12 mouse cellular contexts compared by ENCODE assay signal in the genomic region with DNA sequence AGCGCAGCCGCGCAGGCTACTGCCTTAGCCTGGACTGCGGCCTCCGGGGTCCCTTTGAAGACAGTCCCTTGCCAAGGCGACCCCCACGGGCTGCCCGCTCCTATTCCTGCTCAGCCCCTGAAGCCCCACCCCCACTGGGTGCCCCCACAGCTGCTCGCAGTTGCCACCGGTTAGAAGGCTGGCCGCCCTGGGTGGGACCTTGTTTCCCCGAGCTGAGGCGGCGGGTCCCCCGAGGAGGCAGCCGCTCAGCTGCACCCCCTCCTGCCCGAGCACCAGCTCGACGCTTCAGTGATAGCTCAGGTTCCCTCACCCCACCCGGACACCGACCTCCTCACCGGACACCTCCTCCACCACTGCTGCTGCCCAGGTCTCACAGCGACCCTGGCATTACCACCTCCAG. TPM values are rescaled to one million over a fixed set of nuclear protein-coding genes. Genes with fewer than 3 reads are reported as not detected.
A peak's percentile ranks its signal among the peaks of the same experiment; 100 is the strongest.
DNase-seq lines count a peak whose midpoint lies in the region; ATAC-seq and TF ChIP-seq lines count a peak whose summit lies in the region.
"Had no signal": no experiment of that assay in that cellular context is flagged by ENCODE, and none has a peak within 500 bp of the region (broad histone marks: within the 10 kb centered on the region; RNA-seq: fewer than 3 reads in every experiment).

No protein-coding gene starts in this region.

- H3K36me3 ChIP-seq in forebrain, embryonic 10.5 days (replicated peaks), result peaks cover 19% of the 10 kb centered on the region
- peaks cover 22% of the 10 kb centered on the region for H3K36me3 ChIP-seq in forebrain, postnatal 0 days (ENCODE audit: insufficient read depth)
- H3K36me3 ChIP-seq in kidney, postnatal 0 days (ENCODE audit: insufficient read depth, low read length), result no peaks in the 10 kb centered on the region
- H3K36me3 ChIP-seq in kidney, adult 2 months (ENCODE audit: control insufficient read depth, insufficient read depth, low read length), result no peaks in the 10 kb centered on the region
- H3K36me3 ChIP-seq in limb, embryonic 13.5 days, result peaks cover 31% of the 10 kb centered on the region
- 0 out of 2 replicates have a peak, but pooled peaks cover 4% of the 10 kb centered on the region for H3K36me3 ChIP-seq in intestine, embryonic 15.5 days

- H3K4me1 ChIP-seq in forebrain, embryonic 10.5 days, result peaks cover 65% of the 10 kb centered on the region
- peaks cover 15% of the 10 kb centered on the region; the same call in 1 of the 2 replicates for H3K4me1 ChIP-seq in forebrain, postnatal 0 days (ENCODE audit: insufficient read depth)
- peaks cover 20% of the 10 kb centered on the region; the same call in 1 of the 2 replicates for H3K4me1 ChIP-seq in kidney, postnatal 0 days (replicated peaks; ENCODE audit: insufficient read depth, low read length)
- H3K4me1 ChIP-seq in kidney, adult 2 months (ENCODE audit: control insufficient read depth, insufficient read depth, low read length), result no peaks in the 10 kb centered on the region
- H3K4me1 ChIP-seq in limb, embryonic 13.5 days, result peaks cover 25% of the 10 kb centered on the region
- H3K4me1 ChIP-seq in intestine, embryonic 15.5 days (replicated peaks), result peaks cover 31% of the 10 kb centered on the region

- ATAC-seq in forebrain, postnatal 0 days, result no peak
- no peak for ATAC-seq in kidney, postnatal 0 days (replicated peaks; ENCODE audit: low FRiP score, low read depth)
- no peak for ATAC-seq in limb, embryonic 13.5 days (ENCODE audit: low FRiP score, low read depth)
- no peak for ATAC-seq in intestine, embryonic 15.5 days
- ATAC-seq: lung, postnatal 0 days had no signal

- no peak for DNase-seq in forebrain, embryonic 10.5 days (ENCODE audit: extremely low spot score, low spot score)
- no peak for DNase-seq in forebrain, postnatal 0 days
- DNase-seq in kidney, postnatal 0 days (ENCODE audit: low spot score), result no peak
- DNase-seq in kidney, adult 2 months, result no peak
- DNase-seq in B cell, adult 2 months, result peak; percentile 28 to 33
- no peak for DNase-seq in retina, embryonic 14.5 days (ENCODE audit: low spot score)
- DNase-seq: cerebellum, postnatal 10 days had no signal

- peaks cover 24% of the 10 kb centered on the region for H3K27me3 ChIP-seq in forebrain, embryonic 10.5 days (ENCODE audit: poor library complexity, severe bottlenecking)
- no peaks in the 10 kb centered on the region for H3K27me3 ChIP-seq in forebrain, postnatal 0 days (ENCODE audit: insufficient read depth, low read length)
- no peaks in the 10 kb centered on the region for H3K27me3 ChIP-seq in kidney, postnatal 0 days (ENCODE audit: insufficient read depth, low read length)
- no peaks in the 10 kb centered on the region for H3K27me3 ChIP-seq in kidney, adult 2 months (replicated peaks; ENCODE audit: control insufficient read depth, insufficient read depth, low read length)
- H3K27me3 ChIP-seq in limb, embryonic 13.5 days, result no peaks in the 10 kb centered on the region
- no peaks in the 10 kb centered on the region for H3K27me3 ChIP-seq in intestine, embryonic 15.5 days (replicated peaks)
- H3K27me3 ChIP-seq: hindbrain, embryonic 15.5 days had no signal

- H3K27ac ChIP-seq in forebrain, embryonic 10.5 days, result peak overlapping the region; percentile 65
- no peak overlapping the region for H3K27ac ChIP-seq in forebrain, postnatal 0 days (ENCODE audit: low read depth, low read length)
- H3K27ac ChIP-seq in kidney, postnatal 0 days, result no peak overlapping the region
- H3K27ac ChIP-seq in kidney, adult 2 months (ENCODE audit: insufficient read depth, low read depth, low read length), result no peak overlapping the region
- H3K27ac ChIP-seq in limb, embryonic 13.5 days, result no peak overlapping the region
- H3K27ac ChIP-seq in intestine, embryonic 15.5 days, result no peak overlapping the region
- H3K27ac ChIP-seq: hindbrain, embryonic 15.5 days had no signal

- H3K4me3 ChIP-seq in forebrain, embryonic 10.5 days, result peak overlapping the region; percentile 30; the same call in 1 of the 2 replicates
- H3K4me3 ChIP-seq in forebrain, postnatal 0 days (ENCODE audit: low read depth, low read length), result no peak overlapping the region
- no peak overlapping the region for H3K4me3 ChIP-seq in kidney, postnatal 0 days (replicated peaks; ENCODE audit: low read depth, low read length)
- no peak overlapping the region for H3K4me3 ChIP-seq in kidney, adult 2 months (ENCODE audit: insufficient read depth, low read depth, low read length)
- H3K4me3 ChIP-seq in limb, embryonic 13.5 days, result no peak overlapping the region
- no peak overlapping the region for H3K4me3 ChIP-seq in intestine, embryonic 15.5 days (replicated peaks)
- H3K4me3 ChIP-seq: hindbrain, embryonic 15.5 days; myocyte had no signal

- H3K4me2 ChIP-seq in forebrain, postnatal 0 days (ENCODE audit: low read depth), result no peak overlapping the region
- peak overlapping the region; percentile 28; the same call in 1 of the 2 replicates for H3K4me2 ChIP-seq in kidney, postnatal 0 days (ENCODE audit: low read length)
- H3K4me2 ChIP-seq in limb, embryonic 13.5 days (replicated peaks), result no peak overlapping the region
- H3K4me2 ChIP-seq in intestine, embryonic 15.5 days (replicated peaks), result no peak overlapping the region
- H3K4me2 ChIP-seq: hindbrain, embryonic 15.5 days had no signal

- WGBS in forebrain, embryonic 10.5 days, result 28% methylated on average over 23 of the region's 23 CpGs
- 35% methylated on average over 23 of the region's 23 CpGs for WGBS in forebrain, postnatal 0 days
- WGBS in kidney, postnatal 0 days, result 43% methylated on average over 20 of the region's 23 CpGs
- WGBS in kidney, adult 2 months, result 56% methylated on average over 23 of the region's 23 CpGs
- 60% methylated on average over 23 of the region's 23 CpGs for WGBS in limb, embryonic 13.5 days
- WGBS in intestine, embryonic 15.5 days, result 57% methylated on average over 23 of the region's 23 CpGs

- no peak for TF ChIP-seq POLR2A in kidney, adult 2 months (IDR thresholded peaks at IDR 0.05; ENCODE audit: low read depth, low read length)

- no peak for TF ChIP-seq CTCF in forebrain, postnatal 0 days (IDR thresholded peaks at IDR 0.05; ENCODE audit: low read depth)
- TF ChIP-seq CTCF in kidney, postnatal 0 days (IDR thresholded peaks at IDR 0.05; ENCODE audit: low read depth), result no peak
- TF ChIP-seq CTCF in kidney, adult 2 months (conservative IDR thresholded peaks at IDR 0.05; ENCODE audit: insufficient read depth, insufficient read length, low read depth, low read length), result no peak

- no peak overlapping the region for H3K9ac ChIP-seq in forebrain, postnatal 0 days
- H3K9ac ChIP-seq in kidney, postnatal 0 days (ENCODE audit: low read depth, low read length), result no peak overlapping the region
- H3K9ac ChIP-seq in limb, embryonic 13.5 days, result peak overlapping the region; percentile 31; the same call in 1 of the 2 replicates
- no peak overlapping the region for H3K9ac ChIP-seq in intestine, embryonic 15.5 days
- H3K9ac ChIP-seq: hindbrain, embryonic 15.5 days had no signal

- no peaks in the 10 kb centered on the region for H3K9me3 ChIP-seq in forebrain, embryonic 10.5 days
- H3K9me3 ChIP-seq in forebrain, postnatal 0 days (ENCODE audit: low read length), result no peaks in the 10 kb centered on the region
- H3K9me3 ChIP-seq in kidney, postnatal 0 days (replicated peaks; ENCODE audit: low read length), result no peaks in the 10 kb centered on the region
- no peaks in the 10 kb centered on the region for H3K9me3 ChIP-seq in limb, embryonic 13.5 days
- H3K9me3 ChIP-seq in intestine, embryonic 15.5 days, result no peaks in the 10 kb centered on the region
- H3K9me3 ChIP-seq: hindbrain, embryonic 15.5 days had no signal

RNA-seq across cellular contexts. Expression of gene Fam189b, which starts 4.3 kb away (rescaled TPM):
- 25.1 and 25.6 TPM in 2 replicates for polyA plus RNA-seq in forebrain, embryonic 10.5 days (2016; fragmentation: Nextera tagmentation; extraction: Ambion mirVana)
- total RNA-seq in forebrain, postnatal 0 days (2014; rRNA removed), result 8.9 and 12.7 TPM in 2 replicates
- 23.8 and 31.8 TPM in 2 replicates for polyA plus RNA-seq in forebrain, postnatal 0 days (2015; fragmentation: Nextera tagmentation; extraction: Ambion mirVana)
- polyA plus RNA-seq in kidney, postnatal 0 days (2015; fragmentation: Nextera tagmentation; extraction: Ambion mirVana), result 23.5 and 24.1 TPM in 2 replicates
- 18.3 and 18.4 TPM in 2 replicates for polyA plus RNA-seq in kidney, adult 2 months (2012; rRNA removed)
- 34.0 and 35.2 TPM in 2 replicates for polyA plus RNA-seq in limb, embryonic 13.5 days (2015; fragmentation: Nextera tagmentation; extraction: Ambion mirVana)
- polyA plus RNA-seq in intestine, embryonic 15.5 days (2015; fragmentation: Nextera tagmentation; extraction: Ambion mirVana), result 17.9 and 19.3 TPM in 2 replicates

RNA-seq across cellular contexts. Expression of gene Scamp3, which starts 9.9 kb away (rescaled TPM):
- polyA plus RNA-seq in forebrain, embryonic 10.5 days (2016; fragmentation: Nextera tagmentation; extraction: Ambion mirVana), result 100 and 103 TPM in 2 replicates
- total RNA-seq in forebrain, postnatal 0 days (2014; rRNA removed), result 44.3 and 63.7 TPM in 2 replicates
- polyA plus RNA-seq in forebrain, postnatal 0 days (2015; fragmentation: Nextera tagmentation; extraction: Ambion mirVana), result 116 and 124 TPM in 2 replicates
- polyA plus RNA-seq in kidney, postnatal 0 days (2015; fragmentation: Nextera tagmentation; extraction: Ambion mirVana), result 107 and 115 TPM in 2 replicates
- polyA plus RNA-seq in kidney, adult 2 months (2012; rRNA removed), result 138 and 141 TPM in 2 replicates
- 115 and 119 TPM in 2 replicates for polyA plus RNA-seq in limb, embryonic 13.5 days (2015; fragmentation: Nextera tagmentation; extraction: Ambion mirVana)
- 115 and 124 TPM in 2 replicates for polyA plus RNA-seq in intestine, embryonic 15.5 days (2015; fragmentation: Nextera tagmentation; extraction: Ambion mirVana)

RNA-seq across cellular contexts. Expression of gene Gba, which starts 15.5 kb away (rescaled TPM):
- 34.2 and 34.7 TPM in 2 replicates for polyA plus RNA-seq in forebrain, embryonic 10.5 days (2016; fragmentation: Nextera tagmentation; extraction: Ambion mirVana)
- total RNA-seq in forebrain, postnatal 0 days (2014; rRNA removed), result 46.9 and 51.1 TPM in 2 replicates
- polyA plus RNA-seq in forebrain, postnatal 0 days (2015; fragmentation: Nextera tagmentation; extraction: Ambion mirVana), result 40.4 and 41.7 TPM in 2 replicates
- polyA plus RNA-seq in kidney, postnatal 0 days (2015; fragmentation: Nextera tagmentation; extraction: Ambion mirVana), result 53.6 and 56.0 TPM in 2 replicates
- polyA plus RNA-seq in kidney, adult 2 months (2012; rRNA removed), result 61.6 and 65.3 TPM in 2 replicates
- 35.6 and 40.2 TPM in 2 replicates for polyA plus RNA-seq in limb, embryonic 13.5 days (2015; fragmentation: Nextera tagmentation; extraction: Ambion mirVana)
- polyA plus RNA-seq in intestine, embryonic 15.5 days (2015; fragmentation: Nextera tagmentation; extraction: Ambion mirVana), result 53.5 and 53.7 TPM in 2 replicates

RNA-seq across cellular contexts. Expression of gene Clk2, which starts 22.6 kb away (rescaled TPM):
- 33.7 and 34.2 TPM in 2 replicates for polyA plus RNA-seq in forebrain, embryonic 10.5 days (2016; fragmentation: Nextera tagmentation; extraction: Ambion mirVana)
- total RNA-seq in forebrain, postnatal 0 days (2014; rRNA removed), result 35.6 and 43.1 TPM in 2 replicates
- 11.2 and 12.8 TPM in 2 replicates for polyA plus RNA-seq in forebrain, postnatal 0 days (2015; fragmentation: Nextera tagmentation; extraction: Ambion mirVana)
- polyA plus RNA-seq in kidney, postnatal 0 days (2015; fragmentation: Nextera tagmentation; extraction: Ambion mirVana), result 16.9 and 18.8 TPM in 2 replicates
- polyA plus RNA-seq in kidney, adult 2 months (2012; rRNA removed), result 37.8 and 40.2 TPM in 2 replicates
- polyA plus RNA-seq in limb, embryonic 13.5 days (2015; fragmentation: Nextera tagmentation; extraction: Ambion mirVana), result 32.3 and 36.6 TPM in 2 replicates
- 21.2 and 25.4 TPM in 2 replicates for polyA plus RNA-seq in intestine, embryonic 15.5 days (2015; fragmentation: Nextera tagmentation; extraction: Ambion mirVana)

RNA-seq across cellular contexts. Expression of gene Hcn3, which starts 27.2 kb away (rescaled TPM):
- 4.8 and 5.5 TPM in 2 replicates for polyA plus RNA-seq in forebrain, embryonic 10.5 days (2016; fragmentation: Nextera tagmentation; extraction: Ambion mirVana)
- total RNA-seq in forebrain, postnatal 0 days (2014; rRNA removed), result 44.9 and 45.5 TPM in 2 replicates
- polyA plus RNA-seq in forebrain, postnatal 0 days (2015; fragmentation: Nextera tagmentation; extraction: Ambion mirVana), result 22.7 and 30.3 TPM in 2 replicates
- polyA plus RNA-seq in kidney, postnatal 0 days (2015; fragmentation: Nextera tagmentation; extraction: Ambion mirVana), result 0.71 and 0.91 TPM in 2 replicates
- polyA plus RNA-seq in kidney, adult 2 months (2012; rRNA removed), result 1.1 and 1.4 TPM in 2 replicates
- polyA plus RNA-seq in limb, embryonic 13.5 days (2015; fragmentation: Nextera tagmentation; extraction: Ambion mirVana), result 2.0 and 3.0 TPM in 2 replicates
- polyA plus RNA-seq in intestine, embryonic 15.5 days (2015; fragmentation: Nextera tagmentation; extraction: Ambion mirVana), result 2.4 and 2.6 TPM in 2 replicates

Comparison
In these comparisons a context has a peak if more than half of its experiments do, and no peak if none do; other contexts are left out.
1. DNase-seq: peak in B cell, adult 2 months (2 of 2); none in forebrain, embryonic 10.5 days (single experiment), forebrain, postnatal 0 days (single experiment), kidney, postnatal 0 days (single experiment), kidney, adult 2 months (single experiment) and retina, embryonic 14.5 days (single experiment).